Mouse (Mus musculus) frontal cortex, postnatal 10 days (tissue): ENCODE data around the gene Nkd1.
A peak's percentile ranks its signal among the peaks of the same experiment; 100 is the strongest.

Source experiments
- DNase-seq, 2 experiments: peaks; one replicate each; pipeline ENCODE4 v3.0.0; 2022; ENCODE audit warnings: low spot score in 2 of 2, mixed read lengths in 1 of 2

Nkd1 gene

DNA sequence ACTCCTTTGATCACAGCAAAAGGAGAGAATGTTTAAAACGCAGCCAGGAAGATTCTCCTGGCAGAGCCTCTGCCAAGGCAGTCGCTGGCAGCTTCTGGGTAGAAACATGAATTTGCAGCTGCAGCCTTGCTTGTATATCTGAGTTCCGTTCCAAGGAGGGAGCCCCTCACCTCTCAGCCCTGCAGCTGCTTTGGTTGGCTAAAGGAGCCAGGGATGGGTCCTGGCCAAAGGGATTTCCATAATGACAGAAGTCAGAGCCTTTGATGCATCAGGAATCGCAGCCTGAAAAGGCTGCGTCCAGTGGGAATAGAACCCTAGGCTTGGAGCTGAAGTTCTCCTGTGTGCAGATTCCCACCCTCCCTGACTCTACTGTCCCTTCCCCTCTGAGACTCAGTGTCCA lies 93.8 kb downstream of the Nkd1 start:
- DNase-seq: no peak

- DNase-seq: no peak
Measured at GRCm38 (mm10) chr8:88618612-88619011, 97.5 kb downstream of the Nkd1 start.

DNA sequence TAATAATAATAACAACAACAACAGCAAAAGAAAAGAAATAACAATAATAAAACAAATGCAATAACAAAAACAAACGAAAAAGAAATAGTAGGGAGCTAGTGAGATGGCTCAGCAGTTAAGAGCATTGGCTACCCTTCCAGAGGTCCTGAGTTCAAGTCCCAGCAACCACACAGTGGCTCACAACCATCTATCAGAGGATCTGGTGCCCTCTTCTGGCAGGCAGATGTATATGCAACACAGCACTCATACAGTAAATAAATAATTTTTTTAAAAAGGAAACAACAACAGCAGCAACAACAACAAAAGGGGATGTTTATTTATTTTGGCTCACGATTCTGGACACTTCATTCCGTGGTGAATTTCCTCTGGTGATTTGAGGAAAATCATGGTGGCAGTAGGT lies 98.4 kb downstream of the Nkd1 start:
- DNase-seq: no peak

GRCm38 (mm10) chr8:88620931-88621330 lies 99.8 kb downstream of the Nkd1 start:
- DNase-seq: no peak

DNA sequence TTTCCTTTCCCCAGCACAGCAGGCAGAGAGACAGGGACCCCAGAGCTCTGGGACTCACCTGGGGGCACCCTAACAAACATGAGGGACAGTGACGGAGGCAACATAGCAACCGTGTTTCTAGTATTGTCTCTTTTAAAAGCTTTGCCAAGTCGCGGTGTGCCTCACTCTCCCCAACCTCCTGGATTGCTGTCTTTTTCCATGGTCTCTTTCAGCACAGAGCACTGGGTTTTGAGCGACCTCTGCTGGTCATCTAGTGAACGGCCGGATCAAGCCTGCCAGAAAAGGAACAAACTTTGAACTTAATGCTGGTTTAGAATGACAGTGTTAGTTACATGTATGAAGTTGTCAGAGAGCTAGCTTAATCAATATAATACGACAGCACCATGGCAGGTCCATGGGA lies 100.3 kb downstream of the Nkd1 start:
- DNase-seq: peak in 1 of 2 experiments; percentile 75

DNA sequence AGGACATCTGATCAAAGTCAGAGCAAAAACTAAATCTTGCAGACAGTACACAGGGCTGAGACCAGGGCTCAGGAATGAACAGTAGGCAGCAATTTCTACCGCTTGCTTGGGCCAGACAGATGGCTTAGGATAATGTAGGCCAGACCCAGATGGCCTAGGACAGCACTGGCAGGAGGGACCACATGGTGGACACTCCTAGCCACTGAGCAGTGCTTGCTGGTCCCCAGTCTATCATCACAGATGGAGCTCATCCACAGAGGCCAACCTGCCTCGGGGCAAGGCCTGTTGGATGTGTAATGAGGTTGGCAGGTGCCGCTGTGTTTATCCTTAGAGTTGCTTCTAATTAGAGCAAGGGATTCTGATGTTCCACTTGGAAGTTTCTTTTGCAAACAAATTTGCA lies 102.2 kb downstream of the Nkd1 start:
- no peak for DNase-seq

DNA sequence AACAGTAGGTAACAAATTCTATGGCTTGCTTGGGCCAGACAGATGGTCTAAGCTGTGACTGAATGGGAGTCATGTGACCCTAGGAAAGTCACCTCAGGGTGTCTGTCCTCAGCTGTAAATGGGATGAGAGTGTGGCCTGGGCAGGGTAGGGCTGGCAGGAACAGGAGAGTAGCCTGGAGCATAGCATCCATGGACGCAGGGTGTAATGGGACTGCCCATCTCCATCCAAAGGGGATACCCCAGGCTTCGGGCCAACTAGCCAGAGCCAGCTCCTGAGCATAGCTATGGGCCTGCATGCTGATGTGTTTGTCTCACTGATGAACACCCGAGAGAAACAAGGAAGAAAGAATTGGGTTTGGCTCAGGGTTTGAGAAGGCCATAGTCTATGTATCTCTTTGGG lies 103.1 kb downstream of the Nkd1 start:
- DNase-seq: no peak

GRCm38 (mm10) chr8:88626433-88626832 lies 105.3 kb downstream of the Nkd1 start:
- no peak for DNase-seq

- no peak for DNase-seq
Measured at GRCm38 (mm10) chr8:88626940-88627264, 105.7 kb downstream of the Nkd1 start.

GRCm38 (mm10) chr8:88627265-88627991 lies 106.3 kb downstream of the Nkd1 start:
- DNase-seq: peak; percentile 75 to 79

GRCm38 (mm10) chr8:88628001-88628774 lies 107.0 kb downstream of the Nkd1 start:
- DNase-seq: no peak

- DNase-seq: no peak
Measured at GRCm38 (mm10) chr8:88630225-88630624, 109.1 kb downstream of the Nkd1 start.

- DNase-seq: no peak
Measured at GRCm38 (mm10) chr8:88631081-88631480, 109.9 kb downstream of the Nkd1 start.

DNA sequence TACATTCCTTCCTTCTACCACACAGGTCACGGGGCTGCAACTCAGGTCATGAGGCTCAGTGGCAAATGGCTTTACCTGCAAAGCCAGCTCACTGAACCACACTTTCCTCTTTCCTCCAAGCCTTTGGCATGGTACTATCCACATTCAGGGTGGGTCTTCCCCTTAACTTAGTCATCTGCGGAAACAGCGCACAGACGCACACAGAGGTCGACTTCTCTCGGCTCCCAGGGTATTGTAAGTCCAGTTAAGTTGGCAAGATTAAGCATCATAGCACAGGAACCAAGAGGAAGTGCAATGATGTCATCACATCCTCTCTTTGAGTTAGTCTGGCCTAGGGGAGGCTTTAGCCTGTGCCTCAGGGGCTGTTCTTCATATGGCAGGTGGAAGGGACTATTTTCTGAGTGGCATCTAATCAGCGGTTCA lies 112.2 kb downstream of the Nkd1 start:
- no peak for DNase-seq

- no peak for DNase-seq
Measured at GRCm38 (mm10) chr8:88635474-88636397, 114.6 kb downstream of the Nkd1 start, which contains the start of gene Snx20. Gene Snx20 (minus strand): TSS chr8:88636128.

- no peak for DNase-seq
Measured at GRCm38 (mm10) chr8:88637092-88638000, 116.2 kb downstream of the Nkd1 start.

- DNase-seq: no peak
Measured at GRCm38 (mm10) chr8:88638908-88639307, 117.8 kb downstream of the Nkd1 start.

- no peak for DNase-seq
Measured at GRCm38 (mm10) chr8:88642734-88643564, 121.8 kb downstream of the Nkd1 start.
